Mouse (Mus musculus): ENCODE measurements around the gene Mcm9. TPM values are rescaled to one million over a fixed set of nuclear protein-coding genes. Genes with fewer than 3 reads are reported as not detected.

Mcm9 gene
- polyA plus RNA-seq, 1 experiment from 2014 or later: 7.7 TPM

DNA sequence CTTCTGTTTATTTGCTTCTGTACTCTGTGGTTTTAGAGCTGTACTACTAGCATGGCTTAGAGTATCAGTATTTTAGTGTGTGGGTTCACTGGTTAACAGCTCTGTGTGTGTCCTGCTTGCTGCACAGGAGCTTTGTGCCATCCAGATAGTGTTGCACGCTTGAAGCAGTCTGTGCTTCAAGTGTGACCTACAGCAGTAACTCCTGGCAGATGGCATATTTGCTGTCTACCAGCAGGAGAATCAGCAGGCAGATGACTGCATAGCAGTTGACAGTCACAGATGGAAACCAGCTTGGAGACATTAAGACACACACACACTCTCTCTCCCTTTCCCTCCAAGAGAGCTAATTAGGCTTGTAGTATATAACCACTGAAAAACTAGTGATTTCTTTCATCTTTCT lies 18.1 kb downstream of the Mcm9 start:
- Histone ChIP-seq H3K9ac (no peak overlapping the region), H3K4me1 (replicated peaks) (no peaks in the 10 kb centered on the region), H3K9me3 (replicated peaks) (no peaks in the 10 kb centered on the region), H3K4me2 (no peak overlapping the region), H3K4me3 (no peak overlapping the region), H3K27ac (no peak overlapping the region), H3K27me3 (no peaks in the 10 kb centered on the region), H3K36me3 (peaks cover 57% of the 10 kb centered on the region)
- WGBS: 63% methylated on average over 1 of the region's 1 CpGs
- ATAC-seq (replicated peaks; ENCODE audit: insufficient number of reproducible peaks, insufficient read depth, low FRiP score, low read depth): no peak

DNA sequence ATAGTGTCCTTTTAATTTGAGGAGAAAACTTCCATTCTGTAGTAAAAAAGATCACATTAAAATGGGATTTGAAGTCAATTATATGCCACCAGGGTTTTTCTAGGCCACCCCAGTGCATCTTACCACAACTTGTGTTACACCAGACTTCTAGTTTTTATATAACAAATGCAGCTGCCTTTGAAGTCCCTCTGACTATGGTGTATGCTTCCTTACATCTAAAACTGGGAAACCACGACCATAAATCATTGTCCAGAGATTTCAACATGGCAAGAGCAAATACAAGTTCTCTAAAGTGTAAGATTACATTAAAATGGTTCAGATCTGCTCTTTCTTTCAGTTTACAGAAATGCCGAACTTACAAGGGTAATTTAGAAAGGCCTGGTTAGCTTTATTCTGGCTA lies 22.0 kb downstream of the Mcm9 start:
- H3K27me3 ChIP-seq: no peaks in the 10 kb centered on the region
- no peaks in the 10 kb centered on the region for H3K4me1 ChIP-seq (replicated peaks)
- H3K4me2 ChIP-seq: no peak overlapping the region
- no peaks in the 10 kb centered on the region for H3K9me3 ChIP-seq (replicated peaks)
- H3K9ac ChIP-seq: no peak overlapping the region
- no peak overlapping the region for H3K27ac ChIP-seq
- peaks cover 63% of the 10 kb centered on the region for H3K36me3 ChIP-seq
- ATAC-seq (replicated peaks; ENCODE audit: insufficient number of reproducible peaks, insufficient read depth, low FRiP score, low read depth): no peak
- no peak overlapping the region for H3K4me3 ChIP-seq
- WGBS: 76% methylated on average over 2 of the region's 2 CpGs

DNA sequence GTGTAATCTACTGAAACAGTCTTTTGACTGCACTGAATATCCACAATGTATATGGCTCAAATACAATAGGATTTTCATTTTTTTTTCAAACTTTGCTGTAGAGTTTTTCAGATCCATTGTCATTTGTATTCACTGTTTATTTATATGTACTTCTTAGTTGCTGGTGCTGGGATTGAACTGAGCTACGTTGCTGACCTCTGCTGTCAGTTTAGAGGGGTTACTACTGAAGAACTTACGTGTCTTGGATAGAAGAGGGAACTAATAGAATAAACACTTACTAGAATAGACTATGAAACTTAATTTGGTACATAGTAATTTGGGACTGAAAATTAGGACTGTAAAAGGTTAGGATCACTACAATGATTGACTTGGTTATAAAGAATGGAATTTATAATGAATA lies 24.9 kb downstream of the Mcm9 start:
- H3K9ac ChIP-seq: no peak overlapping the region
- H3K36me3 ChIP-seq: peaks cover 64% of the 10 kb centered on the region
- no peaks in the 10 kb centered on the region for H3K27me3 ChIP-seq
- H3K4me1 ChIP-seq (replicated peaks): no peaks in the 10 kb centered on the region
- H3K4me3 ChIP-seq: no peak overlapping the region
- no peak for ATAC-seq (replicated peaks; ENCODE audit: insufficient number of reproducible peaks, insufficient read depth, low FRiP score, low read depth)
- 69% methylated on average over 2 of the region's 2 CpGs for WGBS
- no peaks in the 10 kb centered on the region for H3K9me3 ChIP-seq (replicated peaks)
- H3K4me2 ChIP-seq: no peak overlapping the region
- no peak overlapping the region for H3K27ac ChIP-seq

DNA sequence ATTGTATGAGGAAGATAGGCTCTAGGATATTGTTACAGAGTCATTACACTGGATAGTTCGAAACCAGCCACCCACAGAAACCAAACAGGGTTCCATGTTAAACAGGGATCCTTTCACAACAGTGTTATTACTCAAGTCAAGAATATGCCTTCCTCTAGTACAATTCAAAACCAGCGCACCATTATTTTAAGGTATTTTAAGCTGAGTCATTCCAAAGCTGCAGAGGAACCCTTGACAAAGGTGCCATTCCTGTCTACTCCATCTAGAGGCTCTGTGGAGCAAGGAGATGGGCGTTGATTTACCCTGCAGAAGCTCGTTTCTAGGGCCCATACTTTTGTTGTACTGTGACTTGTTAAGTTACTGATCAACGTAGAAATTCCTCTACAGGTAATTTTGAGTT lies 31.4 kb downstream of the Mcm9 start:
- H3K4me2 ChIP-seq: peak overlapping the region; percentile 52
- H3K4me3 ChIP-seq: peak overlapping the region; percentile 13
- H3K36me3 ChIP-seq: peaks cover 20% of the 10 kb centered on the region
- 0 out of 2 replicates have a peak overlapping the region, but pooled peaks have one; percentile 9 for H3K27ac ChIP-seq
- no peak for ATAC-seq (replicated peaks; ENCODE audit: insufficient number of reproducible peaks, insufficient read depth, low FRiP score, low read depth)
- 56% methylated on average over 5 of the region's 5 CpGs for whole genome bisulfite sequencing
- H3K9ac ChIP-seq: no peak overlapping the region
- peaks cover 17% of the 10 kb centered on the region for H3K4me1 ChIP-seq (replicated peaks)
- no peaks in the 10 kb centered on the region for H3K27me3 ChIP-seq
- no peaks in the 10 kb centered on the region for H3K9me3 ChIP-seq (replicated peaks)

DNA sequence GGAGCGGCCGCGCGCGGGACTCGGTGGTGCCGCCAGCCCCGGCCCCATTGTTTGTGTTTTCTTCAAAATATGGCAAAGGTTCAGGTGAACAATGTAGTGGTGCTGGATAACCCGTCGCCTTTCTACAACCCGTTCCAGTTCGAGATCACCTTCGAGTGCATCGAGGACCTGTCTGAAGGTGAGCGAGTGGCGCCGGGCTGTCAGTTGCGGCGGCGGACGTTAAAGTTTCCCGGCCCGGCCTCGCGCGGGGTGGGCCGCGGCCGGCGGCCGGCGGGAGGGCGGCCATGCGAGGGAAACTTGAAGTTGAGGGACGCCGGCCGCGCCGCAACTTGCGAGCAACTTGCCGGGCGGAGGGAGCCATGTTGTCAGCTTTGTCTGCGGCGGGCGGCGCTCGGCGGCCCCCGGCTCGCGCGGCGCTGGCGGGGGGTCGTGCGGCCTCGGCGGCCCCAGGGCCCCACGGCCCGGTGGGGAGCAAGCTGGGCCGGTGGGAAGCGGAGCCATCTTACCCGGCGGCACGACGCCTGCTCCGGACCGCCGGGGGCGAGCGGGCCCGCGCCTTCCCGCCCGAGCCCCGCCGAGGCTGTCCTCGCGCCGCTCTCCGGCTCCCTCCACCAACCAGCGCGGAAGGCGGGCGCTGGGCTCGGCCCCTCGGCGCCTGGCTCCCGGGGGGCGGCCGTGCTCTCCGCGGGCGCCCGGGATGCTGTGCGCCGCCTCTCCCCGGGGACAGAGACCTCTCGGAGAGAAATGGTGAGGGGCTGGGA lies 32.9 kb downstream of the Mcm9 start:
- peak overlapping the region; percentile 78 for H3K4me2 ChIP-seq
- no peaks in the 10 kb centered on the region for H3K27me3 ChIP-seq
- ATAC-seq (replicated peaks; ENCODE audit: insufficient number of reproducible peaks, insufficient read depth, low FRiP score, low read depth): peak; percentile 27
- peak overlapping the region; percentile 94 for H3K4me3 ChIP-seq
- under 1% methylated on average over 87 of the region's 99 CpGs for WGBS
- 0 out of 2 replicates have a peak, but pooled peaks cover 7% of the 10 kb centered on the region for H3K36me3 ChIP-seq
- H3K9me3 ChIP-seq (replicated peaks): no peaks in the 10 kb centered on the region
- H3K9ac ChIP-seq: peak overlapping the region; percentile 95
- H3K4me1 ChIP-seq (replicated peaks): peaks cover 17% of the 10 kb centered on the region
- H3K27ac ChIP-seq: peak overlapping the region; percentile 99

DNA sequence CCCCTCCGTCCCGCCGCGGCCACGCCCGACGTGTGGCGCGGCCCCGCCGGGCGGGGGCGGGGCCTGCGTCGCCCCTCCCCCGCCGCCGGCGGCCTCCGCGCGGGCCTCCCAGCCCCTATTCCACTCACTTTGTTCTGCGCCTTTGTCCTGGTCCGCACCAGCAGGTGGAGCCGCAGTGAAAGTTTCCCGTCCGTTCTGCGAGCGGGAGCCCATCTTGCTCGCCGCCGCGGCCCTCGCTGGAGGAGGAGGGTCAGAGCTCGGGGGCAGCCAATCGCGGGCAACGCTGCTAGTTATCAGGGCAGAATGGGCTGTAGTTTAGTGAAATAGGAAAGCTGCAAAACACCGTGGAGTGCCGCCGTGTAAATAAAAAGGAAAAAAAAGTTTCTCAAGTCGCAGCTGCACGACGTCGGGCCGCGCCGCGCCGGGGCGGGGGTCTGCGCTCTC lies 33.5 kb downstream of the Mcm9 start, which contains the start of gene Asf1a:
TSS of gene Asf1a (plus strand) at position 81 of the 444 bp plus-strand sequence.
- Histone ChIP-seq H3K4me3 (peak within 1 kb of the TSS; percentile 94), H3K27ac (peak within 1 kb of the TSS; percentile 99), H3K4me2 (peak within 1 kb of the TSS; percentile 85), H3K9me3 (replicated peaks) (no peaks in the 10 kb centered on the region), H3K9ac (peak within 1 kb of the TSS; percentile 95), H3K27me3 (no peaks in the 10 kb centered on the region), H3K4me1 (replicated peaks) (peaks cover 17% of the 10 kb centered on the region), H3K36me3 (0 out of 2 replicates have a peak, but pooled peaks cover 3% of the 10 kb centered on the region)
- ATAC-seq (replicated peaks; ENCODE audit: insufficient number of reproducible peaks, insufficient read depth, low FRiP score, low read depth): peak; percentile 97
- WGBS: under 1% methylated on average over 51 of the region's 52 CpGs

DNA sequence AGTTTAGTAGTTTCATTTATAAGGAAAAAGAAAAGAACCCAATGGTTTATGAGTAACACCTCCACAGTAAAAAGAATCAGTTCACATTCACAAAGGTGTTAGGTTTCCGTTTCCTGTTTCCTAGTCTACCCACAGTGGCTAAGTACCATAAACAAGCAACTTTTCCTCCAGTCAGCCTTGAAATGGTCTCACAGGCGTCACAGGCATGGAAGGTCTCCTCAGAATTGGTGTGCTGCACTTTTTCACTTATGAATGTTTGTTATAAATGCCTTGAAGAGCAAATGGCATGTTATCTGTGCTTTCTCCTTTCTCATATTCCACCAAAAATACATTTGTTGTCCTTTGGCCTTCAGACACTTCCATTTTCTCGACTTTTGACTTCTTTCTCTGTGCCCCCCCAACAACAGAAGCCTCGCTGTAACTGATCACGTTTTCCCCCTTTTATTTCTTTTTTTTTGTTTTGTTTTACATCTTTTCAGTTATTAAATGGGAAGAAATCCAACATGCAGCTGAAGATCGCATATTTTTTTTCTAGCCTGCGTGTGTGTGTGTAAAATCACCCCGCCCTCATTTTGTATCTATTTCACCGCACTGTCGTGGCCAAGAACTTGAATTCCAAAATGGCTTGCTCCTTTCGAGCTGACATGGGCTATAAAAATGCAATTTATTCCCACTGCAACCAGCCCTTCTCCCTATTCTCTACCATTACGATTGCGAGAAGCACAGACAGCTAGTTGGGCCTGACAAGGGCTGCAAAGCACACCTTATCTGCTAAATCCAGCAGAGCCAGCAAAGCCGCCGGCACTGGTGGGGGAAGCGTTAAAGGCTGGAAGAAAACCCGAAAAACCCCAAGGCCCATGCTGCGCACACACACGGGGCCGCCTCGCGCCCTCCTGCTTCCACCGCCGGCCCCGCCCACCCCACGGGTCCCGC lies 34.2 kb downstream of the Mcm9 start:
- no peak for ATAC-seq (replicated peaks; ENCODE audit: insufficient number of reproducible peaks, insufficient read depth, low FRiP score, low read depth)
- H3K4me3 ChIP-seq: peak overlapping the region; percentile 94
- 8% methylated on average over 21 of the region's 27 CpGs for WGBS
- no peaks in the 10 kb centered on the region for H3K27me3 ChIP-seq
- H3K4me2 ChIP-seq: peak overlapping the region; percentile 85
- peaks cover 17% of the 10 kb centered on the region for H3K4me1 ChIP-seq (replicated peaks)
- H3K9me3 ChIP-seq (replicated peaks): no peaks in the 10 kb centered on the region
- H3K36me3 ChIP-seq: no peaks in the 10 kb centered on the region
- peak overlapping the region; percentile 70 for H3K9ac ChIP-seq
- peak overlapping the region; percentile 93 for H3K27ac ChIP-seq

DNA sequence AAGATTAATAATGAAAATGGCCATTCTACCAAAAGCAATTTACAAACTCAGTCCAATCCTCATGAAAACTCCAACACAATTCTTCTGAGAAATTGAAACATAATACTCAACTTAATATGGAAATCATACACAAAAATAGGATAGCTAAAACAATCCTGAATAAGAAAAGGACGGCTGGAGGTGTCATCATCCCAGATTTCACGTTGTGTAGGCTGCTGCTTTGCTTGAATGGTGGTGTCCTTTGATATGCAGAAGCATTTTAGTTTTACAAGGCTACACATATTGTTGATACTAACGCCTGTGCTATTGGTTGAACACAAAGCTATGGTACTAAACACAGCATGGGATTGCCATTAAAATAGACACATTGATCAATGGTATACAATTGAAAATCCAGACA lies 44.5 kb downstream of the Mcm9 start:
- Histone ChIP-seq H3K4me3 (no peak overlapping the region), H3K36me3 (no peaks in the 10 kb centered on the region), H3K9ac (no peak overlapping the region), H3K4me1 (replicated peaks) (peaks cover 5% of the 10 kb centered on the region), H3K27ac (no peak overlapping the region), H3K4me2 (no peak overlapping the region), H3K27me3 (no peaks in the 10 kb centered on the region), H3K9me3 (replicated peaks) (no peaks in the 10 kb centered on the region)
- no peak for ATAC-seq (replicated peaks; ENCODE audit: insufficient number of reproducible peaks, insufficient read depth, low FRiP score, low read depth)
- 82% methylated on average over 3 of the region's 3 CpGs for WGBS

DNA sequence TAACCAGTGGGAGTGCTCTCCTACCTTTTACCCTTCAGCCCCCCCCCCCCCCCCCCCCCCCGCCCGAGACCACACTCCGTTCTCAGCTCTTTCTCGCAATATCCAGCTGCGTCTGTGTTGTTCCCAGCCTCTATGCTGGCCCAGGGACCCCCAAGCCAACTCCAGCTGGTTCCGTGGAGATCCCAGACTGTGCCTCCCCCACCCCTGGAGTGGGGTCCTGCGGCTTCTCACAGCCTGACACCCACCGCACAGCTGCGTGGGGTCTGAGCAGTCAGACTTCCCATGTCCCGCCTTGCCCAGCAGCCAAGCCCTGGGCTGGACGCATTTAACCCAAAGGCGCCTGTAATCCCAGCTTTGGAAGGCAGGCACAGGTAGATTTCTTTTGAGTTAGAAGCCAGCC lies 49.2 kb downstream of the Mcm9 start:
- 13% methylated on average over 11 of the region's 12 CpGs for WGBS
- ATAC-seq (replicated peaks; ENCODE audit: insufficient number of reproducible peaks, insufficient read depth, low FRiP score, low read depth): peak; percentile 61

DNA sequence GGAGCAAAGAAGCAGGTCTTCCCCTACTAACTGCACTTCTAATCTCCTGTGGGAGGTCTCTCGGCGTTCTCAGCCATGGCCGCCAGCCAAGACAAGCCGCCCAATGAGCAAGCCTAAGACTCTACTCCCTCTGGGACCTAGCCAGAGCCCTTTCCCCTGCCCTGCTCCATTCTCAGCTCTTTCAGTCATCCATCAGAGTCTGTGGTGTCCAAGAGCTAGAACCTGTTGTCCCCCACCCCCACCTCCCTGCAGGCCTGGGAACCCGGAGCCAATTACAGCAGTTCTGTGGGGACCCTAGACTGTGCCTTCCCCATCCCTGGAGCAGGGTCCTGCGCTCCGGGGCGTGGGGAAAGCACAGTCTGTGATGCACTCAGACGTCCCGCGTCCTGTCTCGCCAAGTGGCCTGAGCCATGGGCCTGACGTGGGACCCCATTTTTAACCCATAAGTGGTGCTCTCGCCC lies 49.6 kb downstream of the Mcm9 start:
- peak; percentile 94 for ATAC-seq (replicated peaks; ENCODE audit: insufficient number of reproducible peaks, insufficient read depth, low FRiP score, low read depth)
- H3K27me3 ChIP-seq: no peaks in the 10 kb centered on the region
- peak overlapping the region; percentile 87 for H3K4me2 ChIP-seq
- H3K4me3 ChIP-seq: peak overlapping the region; percentile 51
- no peaks in the 10 kb centered on the region for H3K9me3 ChIP-seq (replicated peaks)
- WGBS: 8% methylated on average over 14 of the region's 14 CpGs
- peaks cover 13% of the 10 kb centered on the region for H3K4me1 ChIP-seq (replicated peaks)
- peak overlapping the region; percentile 48 for H3K9ac ChIP-seq
- peak overlapping the region; percentile 48 for H3K27ac ChIP-seq
- no peaks in the 10 kb centered on the region for H3K36me3 ChIP-seq

More for the DNA sequence above, 49.2 kb downstream of the Mcm9 start:
- H3K36me3 ChIP-seq: no peaks in the 10 kb centered on the region
- no peak overlapping the region for H3K27ac ChIP-seq
- no peaks in the 10 kb centered on the region for H3K9me3 ChIP-seq (replicated peaks)
- peak overlapping the region; percentile 87 for H3K4me2 ChIP-seq
- peak overlapping the region; percentile 51 for H3K4me3 ChIP-seq
- peak overlapping the region; percentile 48 for H3K9ac ChIP-seq
- H3K4me1 ChIP-seq (replicated peaks): peaks cover 13% of the 10 kb centered on the region
- H3K27me3 ChIP-seq: no peaks in the 10 kb centered on the region

DNA sequence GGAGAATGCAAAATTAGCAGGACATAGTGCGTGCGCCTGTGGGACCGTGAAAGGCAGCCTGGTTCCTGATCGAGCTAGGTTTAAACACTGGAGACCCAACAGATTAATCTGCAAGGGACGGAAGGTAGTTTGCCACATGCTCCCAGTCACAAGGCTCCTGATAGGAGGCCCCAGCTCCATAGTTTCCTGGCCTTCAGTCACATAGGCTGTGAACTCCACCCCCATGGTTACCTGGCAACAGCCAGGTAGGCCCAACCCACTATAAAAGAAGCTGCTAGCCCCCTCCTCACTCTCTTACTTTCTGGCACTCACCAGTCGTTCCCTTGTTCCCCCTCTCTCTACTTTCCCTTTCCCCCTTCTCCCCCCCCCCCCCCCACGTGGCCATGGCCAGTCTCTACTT lies 50.1 kb downstream of the Mcm9 start:
- 32% methylated on average over 7 of the region's 7 CpGs for WGBS
- no peaks in the 10 kb centered on the region for H3K36me3 ChIP-seq
- H3K4me1 ChIP-seq (replicated peaks): peaks cover 13% of the 10 kb centered on the region
- H3K9ac ChIP-seq: peak overlapping the region; percentile 48
- H3K27ac ChIP-seq: peak overlapping the region; percentile 48
- H3K27me3 ChIP-seq: no peaks in the 10 kb centered on the region
- H3K9me3 ChIP-seq (replicated peaks): no peaks in the 10 kb centered on the region
- H3K4me2 ChIP-seq: peak overlapping the region; percentile 87
- peak; percentile 61 for ATAC-seq (replicated peaks; ENCODE audit: insufficient number of reproducible peaks, insufficient read depth, low FRiP score, low read depth)
- peak overlapping the region; percentile 51 for H3K4me3 ChIP-seq

Data from heart, embryonic 15.5 days (tissue).